Mouse (Mus musculus): Measurements from ENCODE around the gene Mdfic.

GRCm38 (mm10) chr6:15743793-15744192 lies 23.3 kb downstream of the Mdfic start:
- no peak for TF ChIP-seq CTCF (IDR thresholded peaks at IDR 0.05; ENCODE audit: control insufficient read depth, insufficient read depth, insufficient read length)
- no peak for TF ChIP-seq USF1 (IDR thresholded peaks at IDR 0.05; ENCODE audit: low read depth)
- TF ChIP-seq MAX (IDR thresholded peaks at IDR 0.05) = no peak
- TF ChIP-seq MYOG (IDR thresholded peaks at IDR 0.05; ENCODE audit: control insufficient read depth, extremely low read depth, insufficient read length) = no peak
- TF ChIP-seq FOSL1 (IDR thresholded peaks at IDR 0.05; ENCODE audit: insufficient read depth, low read length, poor library complexity, severe bottlenecking) = no peak
- no peak for TF ChIP-seq CEBPB (IDR thresholded peaks at IDR 0.05; ENCODE audit: low read depth)
- TF ChIP-seq MYOD1 (IDR thresholded peaks at IDR 0.05; ENCODE audit: control insufficient read depth, insufficient read length, low read depth) = no peak
